In genomic region chr7:44633407-44633806, GRCm38 (mm10) we compare ENCODE assay signal across 10 mouse cellular contexts. TPM values are rescaled to one million over a fixed set of nuclear protein-coding genes. Genes with fewer than 3 reads are reported as not detected.
DNase-seq lines count a peak whose midpoint lies in the region; ATAC-seq and TF ChIP-seq lines count a peak whose summit lies in the region.
"Had no signal": no experiment of that assay in that cellular context is flagged by ENCODE, and none has a peak within 500 bp of the region (broad histone marks: within the 10 kb centered on the region; RNA-seq: fewer than 3 reads in every experiment).

No protein-coding gene starts in this region.

- H3K4me3 ChIP-seq in forebrain, postnatal 0 days (ENCODE audit: low read depth, low read length) = no peak overlapping the region
- no peak overlapping the region for H3K4me3 ChIP-seq in forebrain, embryonic 13.5 days
- H3K4me3 ChIP-seq in liver, adult 2 months (ENCODE audit: insufficient read depth, low read depth, low read length) = no peak overlapping the region
- no peak overlapping the region for H3K4me3 ChIP-seq in liver, embryonic 11.5 days (ENCODE audit: low read depth, low read length)
- H3K4me3 ChIP-seq in CH12.LX (replicated peaks in 1 of 3; ENCODE audit: low read depth in 2 of 3, low read length in 2 of 3, poor library complexity in 1 of 3) = no peak overlapping the region
- H3K4me3 ChIP-seq: limb, embryonic 13.5 days had no signal

- H3K9ac ChIP-seq in forebrain, postnatal 0 days = no peak overlapping the region
- H3K9ac ChIP-seq in forebrain, embryonic 13.5 days = no peak overlapping the region
- H3K9ac ChIP-seq in liver, adult 2 months (ENCODE audit: low read depth, low read length) = no peak overlapping the region
- no peak overlapping the region for H3K9ac ChIP-seq in liver, embryonic 11.5 days (ENCODE audit: low read depth, low read length)
- no peak overlapping the region for H3K9ac ChIP-seq in CH12.LX (ENCODE audit: insufficient read depth, low read depth)
- H3K9ac ChIP-seq: limb, embryonic 13.5 days had no signal

- H3K36me3 ChIP-seq in forebrain, postnatal 0 days (ENCODE audit: insufficient read depth) = no peaks in the 10 kb centered on the region
- no peaks in the 10 kb centered on the region for H3K36me3 ChIP-seq in forebrain, embryonic 13.5 days (ENCODE audit: poor library complexity, severe bottlenecking)
- no peaks in the 10 kb centered on the region; the same call in 1 of the 2 replicates for H3K36me3 ChIP-seq in liver, adult 2 months (ENCODE audit: control insufficient read depth, insufficient read depth, low read length)
- no peaks in the 10 kb centered on the region for H3K36me3 ChIP-seq in liver, embryonic 11.5 days (ENCODE audit: control insufficient read depth, insufficient read depth, low read length)
- H3K36me3 ChIP-seq in CH12.LX (replicated peaks in 1 of 2; ENCODE audit: control insufficient read depth in 1 of 2, insufficient read depth in 1 of 2, low read length in 1 of 2) = no peaks in the 10 kb centered on the region
- H3K36me3 ChIP-seq: limb, embryonic 13.5 days had no signal

- no peak for DNase-seq in forebrain, postnatal 0 days
- DNase-seq in liver, adult 2 months (ENCODE audit: extremely low read depth, low read depth, low spot score) = no peak
- no peak for DNase-seq in liver, embryonic 11.5 days (ENCODE audit: low spot score)
- DNase-seq in CH12.LX (ENCODE audit: extremely low read depth) = no peak
- DNase-seq in T-cell, adult 2 months (ENCODE audit: low spot score) = no peak
- no peak for DNase-seq in layer of hippocampus, adult 11-12 months (ENCODE audit: low spot score)
- DNase-seq: kidney, adult 11 months had no signal

- no peak overlapping the region for H3K4me2 ChIP-seq in forebrain, postnatal 0 days (ENCODE audit: low read depth)
- no peak overlapping the region for H3K4me2 ChIP-seq in forebrain, embryonic 13.5 days
- no peak overlapping the region for H3K4me2 ChIP-seq in liver, embryonic 11.5 days
- no peak overlapping the region for H3K4me2 ChIP-seq in CH12.LX (ENCODE audit: insufficient read depth, low read depth, poor library complexity, severe bottlenecking)
- H3K4me2 ChIP-seq: limb, embryonic 13.5 days had no signal

- no peak overlapping the region for H3K27ac ChIP-seq in forebrain, postnatal 0 days (ENCODE audit: low read depth, low read length)
- H3K27ac ChIP-seq in forebrain, embryonic 13.5 days = no peak overlapping the region
- no peak overlapping the region for H3K27ac ChIP-seq in liver, adult 2 months (replicated peaks; ENCODE audit: insufficient read depth, low read depth, low read length)
- no peak overlapping the region for H3K27ac ChIP-seq in liver, embryonic 11.5 days (ENCODE audit: low read depth, low read length)
- no peak overlapping the region for H3K27ac ChIP-seq in CH12.LX (ENCODE audit: insufficient read depth, low read depth)
- H3K27ac ChIP-seq: limb, embryonic 13.5 days had no signal

- TF ChIP-seq CTCF in forebrain, postnatal 0 days (IDR thresholded peaks at IDR 0.05; ENCODE audit: low read depth) = peak; percentile 51
- peak; percentile 46 for TF ChIP-seq CTCF in liver, adult 2 months (IDR thresholded peaks at IDR 0.05; ENCODE audit: low read depth, low read length)
- peak; percentile 42 to 52; a peak in 3 of 4 replicates for TF ChIP-seq CTCF in CH12.LX (conservative IDR thresholded peaks at IDR 0.05 in 1 of 2, IDR thresholded peaks at IDR 0.05 in 1 of 2; ENCODE audit: low read depth in 2 of 2, low read length in 2 of 2)

- H3K27me3 ChIP-seq in forebrain, postnatal 0 days (ENCODE audit: insufficient read depth, low read length) = peaks cover 2% of the 10 kb centered on the region; the same call in 1 of the 2 replicates
- peaks cover 24% of the 10 kb centered on the region for H3K27me3 ChIP-seq in forebrain, embryonic 13.5 days
- no peaks in the 10 kb centered on the region for H3K27me3 ChIP-seq in liver, adult 2 months (ENCODE audit: control insufficient read depth, insufficient read depth, low read length)
- H3K27me3 ChIP-seq in liver, embryonic 11.5 days (replicated peaks; ENCODE audit: control insufficient read depth, insufficient read depth, low read length) = peaks cover 19% of the 10 kb centered on the region
- peaks cover 15% of the 10 kb centered on the region for H3K27me3 ChIP-seq in CH12.LX (replicated peaks)

- no peaks in the 10 kb centered on the region for H3K9me3 ChIP-seq in forebrain, postnatal 0 days (ENCODE audit: low read length)
- H3K9me3 ChIP-seq in forebrain, embryonic 13.5 days (replicated peaks) = no peaks in the 10 kb centered on the region
- no peaks in the 10 kb centered on the region for H3K9me3 ChIP-seq in liver, embryonic 11.5 days (ENCODE audit: control insufficient read depth, low read length)
- peaks cover 9% of the 10 kb centered on the region for H3K9me3 ChIP-seq in CH12.LX (replicated peaks; ENCODE audit: low read length)
- H3K9me3 ChIP-seq: limb, embryonic 13.5 days had no signal

- 23% methylated on average over 15 of the region's 15 CpGs for WGBS in forebrain, postnatal 0 days
- WGBS in forebrain, embryonic 13.5 days = 10% methylated on average over 15 of the region's 15 CpGs
- WGBS in liver, adult 2 months = 65% methylated on average over 15 of the region's 15 CpGs
- 18% methylated on average over 15 of the region's 15 CpGs for WGBS in liver, embryonic 11.5 days

- TF ChIP-seq POLR2A in liver, adult 2 months (IDR thresholded peaks at IDR 0.05; ENCODE audit: extremely low read depth, insufficient read depth, low read length) = no peak
- no peak for TF ChIP-seq POLR2A in CH12.LX (IDR thresholded peaks at IDR 0.05; ENCODE audit: low read depth, low read length)

- no peak for TF ChIP-seq EP300 in CH12.LX (IDR thresholded peaks at IDR 0.05; ENCODE audit: low read length)

- no peak for TF ChIP-seq RAD21 in CH12.LX (IDR thresholded peaks at IDR 0.05; ENCODE audit: low read depth, low read length)

- ATAC-seq in forebrain, postnatal 0 days = no peak
- no peak for ATAC-seq in forebrain, embryonic 13.5 days
- ATAC-seq in liver, embryonic 11.5 days (replicated peaks; ENCODE audit: low FRiP score) = no peak
- peak; percentile 74 for ATAC-seq in common myeloid progenitor, adult 5-6 weeks (replicated peaks; ENCODE audit: low read depth, poor library complexity, severe bottlenecking)

- no peaks in the 10 kb centered on the region for H3K4me1 ChIP-seq in forebrain, postnatal 0 days (ENCODE audit: insufficient read depth)
- no peaks in the 10 kb centered on the region for H3K4me1 ChIP-seq in forebrain, embryonic 13.5 days
- no peaks in the 10 kb centered on the region for H3K4me1 ChIP-seq in liver, adult 2 months (ENCODE audit: control insufficient read depth, insufficient read depth, low read length)
- H3K4me1 ChIP-seq in liver, embryonic 11.5 days (replicated peaks; ENCODE audit: control insufficient read depth, insufficient read depth, low read length) = no peaks in the 10 kb centered on the region
- peaks cover 4 to 5% of the 10 kb centered on the region in 2 experiments for H3K4me1 ChIP-seq in CH12.LX (ENCODE audit: control insufficient read depth in 1 of 2, insufficient read depth in 2 of 2)
- H3K4me1 ChIP-seq: limb, embryonic 13.5 days had no signal

- dilution Hi-C loops in CH12.LX (cut with MboI; ENCODE audit: extremely low pct_ligation_motif_present, extremely low pct_unique_long_range_greater_than_20kb, low sequenced_read_pairs) = no loop called here

- in situ Hi-C loops in CH12.LX (cut with MboI; ENCODE audit: low pct_ligation_motif_present, low pct_unique_long_range_greater_than_20kb, low sequenced_read_pairs) = no loop called here

- no peaks in the 10 kb centered on the region for H3K79me2 ChIP-seq in liver, adult 2 months (ENCODE audit: control insufficient read depth, insufficient read depth, low read length)
- H3K79me2 ChIP-seq in CH12.LX (replicated peaks; ENCODE audit: control insufficient read depth, extremely low read depth, insufficient read depth, poor library complexity, severe bottlenecking) = no peaks in the 10 kb centered on the region

TF ChIP-seq in CH12.LX, 34 proteins besides CTCF, POLR2A, EP300 and RAD21 (continues in another document):
- no peak for TF ChIP-seq ZC3H11A (IDR thresholded peaks at IDR 0.05; ENCODE audit: low read depth, low read length)
- TF ChIP-seq JUND (conservative IDR thresholded peaks at IDR 0.05; ENCODE audit: low read depth, low read length) = no peak
- no peak for TF ChIP-seq SIN3A (IDR thresholded peaks at IDR 0.05; ENCODE audit: low read length)
- no peak for TF ChIP-seq MYC (IDR thresholded peaks at IDR 0.05; ENCODE audit: low read depth, low read length)
- no peak for TF ChIP-seq BHLHE40 (IDR thresholded peaks at IDR 0.05; ENCODE audit: low read depth, low read length)
- no peak for TF ChIP-seq UBTF (IDR thresholded peaks at IDR 0.05; ENCODE audit: low read depth, low read length)
- no peak for TF ChIP-seq JUN (IDR thresholded peaks at IDR 0.05; ENCODE audit: insufficient read depth, low read depth, low read length)
- no peak for TF ChIP-seq IRF4 (IDR thresholded peaks at IDR 0.05; ENCODE audit: low read depth, low read length)
- no peak for TF ChIP-seq CHD1 (IDR thresholded peaks at IDR 0.05; ENCODE audit: low read depth, low read length)
- TF ChIP-seq SMC3 (IDR thresholded peaks at IDR 0.05; ENCODE audit: low read depth, low read length) = no peak
- TF ChIP-seq NRF1 (IDR thresholded peaks at IDR 0.05; ENCODE audit: low read depth, low read length) = no peak

RNA-seq across cellular contexts. Expression of gene Myh14, which starts 37.2 kb away (rescaled TPM):
- 4.5 and 11.9 TPM in 2 replicates for total RNA-seq in forebrain, postnatal 0 days (2014; rRNA removed)
- polyA plus RNA-seq in forebrain, postnatal 0 days (2015; fragmentation: Nextera tagmentation; extraction: Ambion mirVana) = 2.9 and 4.2 TPM in 2 replicates
- 0.49 and 0.84 TPM in 2 replicates for polyA plus RNA-seq in forebrain, embryonic 13.5 days (2015; fragmentation: Nextera tagmentation; extraction: Ambion mirVana)
- total RNA-seq in liver, adult 2 months (2014; rRNA removed) = 7.0 and 8.0 TPM in 2 replicates
- 5.6 and 6.0 TPM in 2 replicates for polyA plus RNA-seq in liver, adult 2 months (2012; rRNA removed)
- polyA plus RNA-seq in liver, embryonic 11.5 days (2014; fragmentation: Nextera tagmentation; extraction: Ambion mirVana) = 0.66 and 0.68 TPM in 2 replicates
- total RNA-seq in CH12.LX (2012; rRNA removed) = 1.1 and 1.5 TPM in 2 replicates
- total RNA-seq in CH12.LX (2014; rRNA removed) = 0.09 and 0.12 TPM in 2 replicates
- polyA plus RNA-seq in CH12.LX (2012; ENCODE audit: insufficient read length, low read depth) = 0.60 and 0.89 TPM in 2 replicates
- total RNA-seq in common myeloid progenitor, adult 5-6 weeks (2017) = not detected in 2 replicates

RNA-seq across cellular contexts. Expression of gene Kcnc3, which starts 42.9 kb away (rescaled TPM):
- total RNA-seq in forebrain, postnatal 0 days (2014; rRNA removed) = 6.0 and 8.6 TPM in 2 replicates
- polyA plus RNA-seq in forebrain, postnatal 0 days (2015; fragmentation: Nextera tagmentation; extraction: Ambion mirVana) = 4.2 and 5.2 TPM in 2 replicates
- polyA plus RNA-seq in forebrain, embryonic 13.5 days (2015; fragmentation: Nextera tagmentation; extraction: Ambion mirVana) = 2.1 and 2.4 TPM in 2 replicates
- total RNA-seq in liver, adult 2 months (2014; rRNA removed) = 0.37 and 1.2 TPM in 2 replicates
- 4.6 and 5.3 TPM in 2 replicates for polyA plus RNA-seq in liver, adult 2 months (2012; rRNA removed)
- 0.22 and 0.23 TPM in 2 replicates for polyA plus RNA-seq in liver, embryonic 11.5 days (2014; fragmentation: Nextera tagmentation; extraction: Ambion mirVana)
- total RNA-seq in CH12.LX (2012; rRNA removed) (1.4 and 1.7 TPM in 2 replicates), CH12.LX (2014; rRNA removed) (0.18 and 0.31 TPM in 2 replicates)
- polyA plus RNA-seq in CH12.LX (2012; ENCODE audit: insufficient read length, low read depth) = 3.4 and 5.6 TPM in 2 replicates
- 0.39 and 1.1 TPM in 2 replicates for total RNA-seq in common myeloid progenitor, adult 5-6 weeks (2017)
